Mouse (Mus musculus) limb, embryonic 11.5 days (tissue): ENCODE measurements around the gene Sytl3. TPM values are rescaled to one million over a fixed set of nuclear protein-coding genes. Genes with fewer than 3 reads are reported as not detected.

ENCODE experiments used
- ATAC-seq: fragments of 200-750 bp; cut with Nextera tagmentation; 2 replicates; pipeline ENCODE4 v1.8.0; 2017; ENCODE audit warnings: low read depth; ENCODE audit not compliant: insufficient number of reproducible peaks, low FRiP score, low TSS enrichment
- DNase-seq: peaks from one replicate; pipeline ENCODE4 v3.0.0-alpha.2; 2015; ENCODE audit warnings: low spot score
- H3K27ac ChIP-seq: fragments of 300-500 bp; sonication (generic); replicated peaks from 2 replicates; pipeline ENCODE4 v1.5.1; 2014; ENCODE audit warnings: low read depth, mild to moderate bottlenecking, low read length
- H3K27me3 ChIP-seq: fragments of 300-500 bp; sonication (generic); 2 replicates; pipeline ENCODE4 v1.6.1; 2014; ENCODE audit warnings: mild to moderate bottlenecking, low read length, mixed read lengths; ENCODE audit not compliant: control insufficient read depth, insufficient read depth
- H3K36me3 ChIP-seq: fragments of 300-500 bp; sonication (generic); 2 replicates; pipeline ENCODE4 v1.6.1; 2014; ENCODE audit warnings: mild to moderate bottlenecking, low read length, moderate library complexity, mixed read lengths; ENCODE audit not compliant: control insufficient read depth, insufficient read depth
- H3K4me1 ChIP-seq: fragments of 300-500 bp; sonication (generic); 2 replicates; pipeline ENCODE4 v1.6.1; 2014; ENCODE audit warnings: low read length, mixed read lengths; ENCODE audit not compliant: control insufficient read depth, insufficient read depth
- H3K4me2 ChIP-seq: fragments of 300-500 bp; sonication (generic); 2 replicates; pipeline ENCODE4 v1.6.1; 2014; ENCODE audit warnings: low read depth, mild to moderate bottlenecking, moderate library complexity; ENCODE audit not compliant: severe bottlenecking
- H3K4me3 ChIP-seq: fragments of 300-500 bp; sonication (generic); 2 replicates; pipeline ENCODE4 v1.5.1; 2014; ENCODE audit warnings: low read depth, low read length
- H3K9ac ChIP-seq: fragments of 300-500 bp; sonication (generic); 2 replicates; pipeline ENCODE4 v1.6.1; 2014; ENCODE audit warnings: mild to moderate bottlenecking, low read length
- H3K9me3 ChIP-seq: fragments of 300-500 bp; sonication (generic); 2 replicates; pipeline ENCODE4 v1.6.1; 2016; ENCODE audit warnings: low read length; ENCODE audit not compliant: control insufficient read depth
- WGBS: fragments of 180-500 bp; shearing (Covaris S2); extraction: QIAGEN DNeasy Blood & Tissue Kit; methylation state at CpG from one replicate; pipeline ENCODE4 v1.1.7; 2014; 5-methylcytosine and 5-hydroxymethylcytosine counted together
- polyA plus RNA-seq: library from polyadenylated mRNA; unstranded; fragments of >200 nt; fragmentation: Nextera tagmentation; extraction: Ambion mirVana; gene quantifications from 2 replicates; pipeline ENCODE4 v1.2.1, GENCODE M21; 2014

Gene Sytl3
- polyA plus RNA-seq, 1 experiment from 2014 or later: not detected

GRCm38 (mm10) chr17:6779632-6780031 lies 120.7 kb downstream of the Sytl3 start:
- WGBS: 18% methylated on average over 7 of the region's 7 CpGs

GRCm38 (mm10) chr17:6780521-6781115 lies 121.7 kb downstream of the Sytl3 start:
- no peaks in the 10 kb centered on the region for H3K9me3 ChIP-seq
- H3K9ac ChIP-seq: no peak overlapping the region
- no peak for DNase-seq
- no peak overlapping the region for H3K4me2 ChIP-seq
- 49% methylated on average over 4 of the region's 4 CpGs for WGBS
- no peak overlapping the region for H3K4me3 ChIP-seq
- 0 out of 2 replicates have a peak, but pooled peaks cover 4% of the 10 kb centered on the region for H3K27me3 ChIP-seq
- peaks cover 9% of the 10 kb centered on the region; the same call in 1 of the 2 replicates for H3K4me1 ChIP-seq
- ATAC-seq: no peak
- no peak overlapping the region for H3K27ac ChIP-seq
- no peaks in the 10 kb centered on the region for H3K36me3 ChIP-seq

More at GRCm38 (mm10) chr17:6779632-6780031, 120.7 kb downstream of the Sytl3 start:
- Histone ChIP-seq H3K27ac (no peak overlapping the region), H3K36me3 (no peaks in the 10 kb centered on the region), H3K9ac (no peak overlapping the region), H3K9me3 (no peaks in the 10 kb centered on the region), H3K4me3 (no peak overlapping the region), H3K4me1 (peaks cover 9% of the 10 kb centered on the region; the same call in 1 of the 2 replicates), H3K27me3 (0 out of 2 replicates have a peak, but pooled peaks cover 4% of the 10 kb centered on the region), H3K4me2 (peak overlapping the region; percentile 79; the same call in 1 of the 2 replicates)
- DNase-seq (no peak), ATAC-seq (no peak)

GRCm38 (mm10) chr17:6781273-6781672 lies 122.4 kb downstream of the Sytl3 start:
- H3K9me3 ChIP-seq: no peaks in the 10 kb centered on the region
- no peak overlapping the region for H3K9ac ChIP-seq
- no peak overlapping the region for H3K4me2 ChIP-seq
- H3K27me3 ChIP-seq: 0 out of 2 replicates have a peak, but pooled peaks cover 4% of the 10 kb centered on the region
- no peak overlapping the region for H3K4me3 ChIP-seq
- 61% methylated on average over 6 of the region's 6 CpGs for WGBS
- H3K27ac ChIP-seq: no peak overlapping the region
- H3K36me3 ChIP-seq: no peaks in the 10 kb centered on the region
- DNase-seq (no peak), ATAC-seq (no peak)
- peaks cover 9% of the 10 kb centered on the region; the same call in 1 of the 2 replicates for H3K4me1 ChIP-seq

- peak overlapping the region; percentile 76 for H3K4me3 ChIP-seq
- WGBS: under 1% methylated on average over 21 of the region's 21 CpGs
- H3K36me3 ChIP-seq: no peaks in the 10 kb centered on the region
- DNase-seq (no peak), ATAC-seq (no peak)
- H3K9me3 ChIP-seq: no peaks in the 10 kb centered on the region
- H3K27ac ChIP-seq: no peak overlapping the region
- H3K4me1 ChIP-seq: peaks cover 9% of the 10 kb centered on the region; the same call in 1 of the 2 replicates
- 0 out of 2 replicates have a peak, but pooled peaks cover 4% of the 10 kb centered on the region for H3K27me3 ChIP-seq
- H3K4me2 ChIP-seq: peak overlapping the region; percentile 91
- H3K9ac ChIP-seq: peak overlapping the region; percentile 83
These were observed 123.2 kb downstream of the Sytl3 start for GRCm38 (mm10) chr17:6782033-6782526.

- 0 out of 2 replicates have a peak, but pooled peaks cover 4% of the 10 kb centered on the region for H3K27me3 ChIP-seq
- peak within 1 kb of the TSS; percentile 76 for H3K4me3 ChIP-seq
- WGBS: under 1% methylated on average over 52 of the region's 52 CpGs
- DNase-seq: peak; percentile 86
- 0 out of 2 replicates have a peak, but pooled peaks have one; percentile 45 for ATAC-seq
- H3K27ac ChIP-seq: 0 out of 2 replicates have a peak within 1 kb of the TSS, but pooled peaks have one; percentile 52
- peak within 1 kb of the TSS; percentile 83 for H3K9ac ChIP-seq
- H3K4me1 ChIP-seq: peaks cover 9% of the 10 kb centered on the region; the same call in 1 of the 2 replicates
- peak within 1 kb of the TSS; percentile 91 for H3K4me2 ChIP-seq
- H3K9me3 ChIP-seq: no peaks in the 10 kb centered on the region
- H3K36me3 ChIP-seq: no peaks in the 10 kb centered on the region
These were observed 123.7 kb downstream of the Sytl3 start, which contains the start of gene Ezr for GRCm38 (mm10) chr17:6782611-6783005. Gene Ezr, minus strand, starts transcription at chr17:6782784.

GRCm38 (mm10) chr17:6783006-6783661 lies 124.2 kb downstream of the Sytl3 start:
- DNase-seq (peak; percentile 81), ATAC-seq (peak; percentile 53)
- 0 out of 2 replicates have a peak, but pooled peaks cover 4% of the 10 kb centered on the region for H3K27me3 ChIP-seq
- under 1% methylated on average over 45 of the region's 58 CpGs for WGBS
- no peaks in the 10 kb centered on the region for H3K36me3 ChIP-seq
- H3K9me3 ChIP-seq: no peaks in the 10 kb centered on the region
- H3K4me1 ChIP-seq: peaks cover 9% of the 10 kb centered on the region; the same call in 1 of the 2 replicates
- peak overlapping the region; percentile 76 for H3K4me3 ChIP-seq
- 0 out of 2 replicates have a peak overlapping the region, but pooled peaks have one; percentile 52 for H3K27ac ChIP-seq
- H3K9ac ChIP-seq: peak overlapping the region; percentile 83
- H3K4me2 ChIP-seq: peak overlapping the region; percentile 91

- peak overlapping the region; percentile 91; the same call in 1 of the 2 replicates for H3K4me2 ChIP-seq
- DNase-seq (no peak), ATAC-seq (no peak)
- WGBS: 51% methylated on average over 10 of the region's 10 CpGs
- H3K27me3 ChIP-seq: 0 out of 2 replicates have a peak, but pooled peaks cover 4% of the 10 kb centered on the region
- no peaks in the 10 kb centered on the region for H3K36me3 ChIP-seq
- no peak overlapping the region; the same call in 1 of the 2 replicates for H3K4me3 ChIP-seq
- H3K9ac ChIP-seq: peak overlapping the region; percentile 83; the same call in 1 of the 2 replicates
- no peaks in the 10 kb centered on the region for H3K9me3 ChIP-seq
- peaks cover 9% of the 10 kb centered on the region; the same call in 1 of the 2 replicates for H3K4me1 ChIP-seq
- H3K27ac ChIP-seq: no peak overlapping the region
These were observed 125.0 kb downstream of the Sytl3 start for GRCm38 (mm10) chr17:6783756-6784357.

- H3K27me3 ChIP-seq: no peaks in the 10 kb centered on the region
- DNase-seq (no peak), ATAC-seq (no peak)
- WGBS: 85% methylated on average over 4 of the region's 4 CpGs
- H3K36me3 ChIP-seq: no peaks in the 10 kb centered on the region
- H3K9me3 ChIP-seq: no peaks in the 10 kb centered on the region
- H3K4me3 ChIP-seq: no peak overlapping the region
- no peak overlapping the region for H3K4me2 ChIP-seq
- H3K9ac ChIP-seq: no peak overlapping the region
- H3K27ac ChIP-seq: no peak overlapping the region
- 0 out of 2 replicates have a peak, but pooled peaks cover 3% of the 10 kb centered on the region for H3K4me1 ChIP-seq
These were observed 128.3 kb downstream of the Sytl3 start for GRCm38 (mm10) chr17:6787241-6787640.
